Mouse (Mus musculus) NIH3T3 (cell line): ENCODE measurements around the gene Itpr2.

Source experiments
- DNase-seq: peaks from one replicate; pipeline ENCODE4 v3.0.0-alpha.2; 2012; ENCODE audit warnings: low read depth

Gene Itpr2

GRCm38 (mm10) chr6:146157983-146158535 lies 344.0 kb downstream of the Itpr2 start:
- no peak for DNase-seq

- DNase-seq, result no peak
Observed at GRCm38 (mm10) chr6:146157099-146157498, 344.9 kb downstream of the Itpr2 start.

- no peak for DNase-seq
Observed at GRCm38 (mm10) chr6:146156536-146156935, 345.5 kb downstream of the Itpr2 start.

GRCm38 (mm10) chr6:146155156-146155734 lies 346.8 kb downstream of the Itpr2 start:
- no peak for DNase-seq

GRCm38 (mm10) chr6:146152843-146153242 lies 349.2 kb downstream of the Itpr2 start:
- no peak for DNase-seq

GRCm38 (mm10) chr6:146140966-146141585 lies 360.9 kb downstream of the Itpr2 start:
- peak; percentile 74 for DNase-seq

- no peak for DNase-seq
Observed at GRCm38 (mm10) chr6:146140171-146140570, 361.9 kb downstream of the Itpr2 start.

GRCm38 (mm10) chr6:146136646-146137045 lies 365.4 kb downstream of the Itpr2 start:
- no peak for DNase-seq

- DNase-seq, result no peak
Observed at GRCm38 (mm10) chr6:146136244-146136643, 365.8 kb downstream of the Itpr2 start.

GRCm38 (mm10) chr6:146135291-146135690 lies 366.7 kb downstream of the Itpr2 start:
- no peak for DNase-seq

- peak; percentile 48 for DNase-seq
Observed at GRCm38 (mm10) chr6:146133921-146134320, 368.1 kb downstream of the Itpr2 start.

- DNase-seq, result no peak
Observed at GRCm38 (mm10) chr6:146129066-146129465, 373.0 kb downstream of the Itpr2 start.

- no peak for DNase-seq
Observed at GRCm38 (mm10) chr6:146126823-146127681, 375.0 kb downstream of the Itpr2 start.

- DNase-seq, result no peak
Observed at GRCm38 (mm10) chr6:146125621-146126020, 376.4 kb downstream of the Itpr2 start.

- DNase-seq, result no peak
Observed at GRCm38 (mm10) chr6:146124479-146124878, 377.5 kb downstream of the Itpr2 start.

- no peak for DNase-seq
Observed at GRCm38 (mm10) chr6:146123656-146124055, 378.4 kb downstream of the Itpr2 start.

- DNase-seq, result peak; percentile 38
Observed at GRCm38 (mm10) chr6:146120172-146120571, 381.9 kb downstream of the Itpr2 start.

- DNase-seq, result no peak
Observed at GRCm38 (mm10) chr6:146114731-146115302, 387.2 kb downstream of the Itpr2 start.

GRCm38 (mm10) chr6:146114071-146114470 lies 388.0 kb downstream of the Itpr2 start:
- no peak for DNase-seq

GRCm38 (mm10) chr6:146113085-146113484 lies 388.9 kb downstream of the Itpr2 start:
- DNase-seq, result no peak

- no peak for DNase-seq
Observed at GRCm38 (mm10) chr6:146112211-146112610, 389.8 kb downstream of the Itpr2 start.

GRCm38 (mm10) chr6:146111781-146112180 lies 390.2 kb downstream of the Itpr2 start:
- no peak for DNase-seq
